Mouse (Mus musculus) MEL (cell line): ENCODE measurements around the gene Slc2a9. TPM values are rescaled to one million over a fixed set of nuclear protein-coding genes. Genes with fewer than 3 reads are reported as not detected.

Experiments
- DNase-seq: peaks from one replicate; pipeline ENCODE4 v3.0.0; 2011; ENCODE audit warnings: low read depth, low spot score
- H3K27ac ChIP-seq: 2 replicates; pipeline ENCODE4 v1.5.1; 2012; ENCODE audit warnings: low read depth, mild to moderate bottlenecking, control low read depth, low read length, moderate library complexity; ENCODE audit not compliant: control insufficient read depth
- H3K27me3 ChIP-seq, 2 experiments: fragments of 150-350 bp in 1 of 2; sonication (generic) in 1 of 2; 2 replicates each; pipeline ENCODE4 v1.6.1; 2012; ENCODE audit warnings: low read length in 2 of 2, mild to moderate bottlenecking in 2 of 2, improper control_type of control experiment in 1 of 2, moderate library complexity in 1 of 2; ENCODE audit not compliant: insufficient read depth in 2 of 2, control insufficient read depth in 1 of 2
- H3K36me3 ChIP-seq, 2 experiments: 2 replicates each; pipeline ENCODE4 v1.6.1; 2012 to 2014; ENCODE audit warnings: low read length in 2 of 2, improper control_type of control experiment in 1 of 2, inconsistent platforms in 1 of 2, mild to moderate bottlenecking in 1 of 2; ENCODE audit not compliant: insufficient read depth in 2 of 2, control insufficient read depth in 1 of 2
- H3K4me1 ChIP-seq, 2 experiments: fragments of 150-350 bp in 1 of 2; sonication (generic) in 1 of 2; 2 replicates each; pipeline ENCODE4 v1.6.1; 2012; ENCODE audit warnings: low read length in 2 of 2, improper control_type of control experiment in 1 of 2, mild to moderate bottlenecking in 1 of 2; ENCODE audit not compliant: insufficient read depth in 2 of 2, control insufficient read depth in 1 of 2
- H3K4me3 ChIP-seq, 2 experiments: fragments of 150-350 bp in 1 of 2; sonication (generic) in 1 of 2; 2 replicates each; pipeline ENCODE4 v1.5.1; 2012; ENCODE audit warnings: low read depth in 2 of 2, low read length in 2 of 2, mild to moderate bottlenecking in 2 of 2, moderate library complexity in 2 of 2, control low read depth in 1 of 2, improper control_type of control experiment in 1 of 2; ENCODE audit not compliant: control insufficient read depth in 1 of 2, insufficient read depth in 1 of 2
- H3K79me2 ChIP-seq: 2 replicates; pipeline ENCODE4 v1.6.1; 2012; ENCODE audit warnings: mild to moderate bottlenecking, low read length, moderate library complexity; ENCODE audit not compliant: control insufficient read depth, poor library complexity, insufficient read depth
- H3K9ac ChIP-seq: 2 replicates; pipeline ENCODE4 v1.6.1; 2012; ENCODE audit warnings: low read depth, mild to moderate bottlenecking, control low read depth, low read length, moderate library complexity; ENCODE audit not compliant: control insufficient read depth, poor library complexity, severe bottlenecking
- H3K9me3 ChIP-seq: fragments of 150-350 bp; sonication (generic); replicated peaks from 2 replicates; pipeline ENCODE4 v1.6.1; 2012; ENCODE audit warnings: mild to moderate bottlenecking, low read length, improper control_type of control experiment, moderate library complexity; ENCODE audit not compliant: insufficient read depth
- CTCF ChIP-seq, 3 experiments: IDR thresholded peaks in 2 of 3; conservative IDR thresholded peaks in 1 of 3; 2 replicates each; pipeline ENCODE4 v1.5.1; 2011 to 2012; ENCODE audit warnings: low read length in 3 of 3, low read depth in 2 of 3, mild to moderate bottlenecking in 2 of 3, improper control_type of control experiment in 1 of 3, inconsistent platforms in 1 of 3, mixed read lengths in 1 of 3, moderate library complexity in 1 of 3; ENCODE audit not compliant: control insufficient read depth in 1 of 3, insufficient read depth in 1 of 3, poor library complexity in 1 of 3, severe bottlenecking in 1 of 3
- E2F4 ChIP-seq: IDR thresholded peaks from 2 replicates; pipeline ENCODE4 v1.6.1; 2011; ENCODE audit warnings: low read depth, low read length, improper control_type of control experiment, borderline replicate concordance
- ELF1 ChIP-seq: IDR thresholded peaks from 2 replicates; pipeline ENCODE4 v1.6.1; 2014; ENCODE audit warnings: low read depth, mild to moderate bottlenecking, inconsistent platforms, low read length, improper control_type of control experiment, moderate library complexity
- ETS1 ChIP-seq: IDR thresholded peaks from 2 replicates; pipeline ENCODE4 v1.6.1; 2012; ENCODE audit warnings: low read depth, mild to moderate bottlenecking, inconsistent platforms, low read length, improper control_type of control experiment, moderate library complexity
- GATA1 ChIP-seq: IDR thresholded peaks from 2 replicates; pipeline ENCODE4 v1.6.1; 2011; ENCODE audit warnings: low read depth, low read length, improper control_type of control experiment
- HCFC1 ChIP-seq: IDR thresholded peaks from 2 replicates; pipeline ENCODE4 v1.6.1; 2012; ENCODE audit warnings: low read depth, mild to moderate bottlenecking, inconsistent platforms, low read length, improper control_type of control experiment, moderate library complexity
- JUND ChIP-seq: IDR thresholded peaks from 2 replicates; pipeline ENCODE4 v1.6.1; 2011; ENCODE audit warnings: low read depth, mild to moderate bottlenecking, improper control_type of control experiment, low read length
- MAX ChIP-seq: IDR thresholded peaks from 2 replicates; pipeline ENCODE4 v1.6.1; 2011; ENCODE audit warnings: low read length, improper control_type of control experiment
- MAZ ChIP-seq: IDR thresholded peaks from 2 replicates; pipeline ENCODE4 v1.6.1; 2012; ENCODE audit warnings: low read depth, mild to moderate bottlenecking, inconsistent platforms, low read length, improper control_type of control experiment
- MXI1 ChIP-seq: IDR thresholded peaks from 2 replicates; pipeline ENCODE4 v1.6.1; 2011; ENCODE audit warnings: mild to moderate bottlenecking, low read depth, low read length, improper control_type of control experiment
- NRF1 ChIP-seq: IDR thresholded peaks from 2 replicates; pipeline ENCODE4 v1.6.1; 2014; ENCODE audit warnings: low read depth, mild to moderate bottlenecking, inconsistent platforms, low read length, improper control_type of control experiment, moderate library complexity; ENCODE audit not compliant: poor library complexity, insufficient read depth, severe bottlenecking
- RAD21 ChIP-seq: IDR thresholded peaks from 2 replicates; pipeline ENCODE4 v1.6.1; 2011; ENCODE audit warnings: mild to moderate bottlenecking, low read depth, low read length, improper control_type of control experiment
- SIN3A ChIP-seq: IDR thresholded peaks from 2 replicates; pipeline ENCODE4 v1.6.1; 2012; ENCODE audit warnings: low read length, improper control_type of control experiment, inconsistent platforms
- SMC3 ChIP-seq: IDR thresholded peaks from 2 replicates; pipeline ENCODE4 v1.6.1; 2011; ENCODE audit warnings: low read depth, low read length, improper control_type of control experiment
- ZC3H11A ChIP-seq: IDR thresholded peaks from 2 replicates; pipeline ENCODE4 v1.6.1; 2012; ENCODE audit warnings: low read depth, mild to moderate bottlenecking, inconsistent platforms, low read length, improper control_type of control experiment
- ZMIZ1 ChIP-seq: IDR thresholded peaks from 2 replicates; pipeline ENCODE4 v1.6.1; 2012; ENCODE audit warnings: low read depth, mild to moderate bottlenecking, inconsistent platforms, low read length, improper control_type of control experiment, moderate library complexity
- ZNF384 ChIP-seq: IDR thresholded peaks from 2 replicates; pipeline ENCODE4 v1.6.1; 2012; ENCODE audit warnings: low read depth, mild to moderate bottlenecking, inconsistent platforms, low read length, improper control_type of control experiment
- polyA plus RNA-seq, 2 experiments: library from polyadenylated mRNA; stranded (reverse) in 1 of 2; unstranded in 1 of 2; fragments of >175 nt in 1 of 2; fragments of >200 nt in 1 of 2; gene quantifications; 2 replicates each; pipeline versions ENCODE4 v1.2.1 to v1.2.4; 2012; ENCODE audit warnings: low replicate concordance in 2 of 2, low read depth in 1 of 2; ENCODE audit not compliant: insufficient read length in 2 of 2, insufficient read depth in 1 of 2, missing spikeins in 1 of 2
- total RNA-seq: library from RNA; depleted of rRNA; stranded (reverse); fragments of 300-350 nt; gene quantifications from 2 replicates; pipeline ENCODE4 v1.2.3, GENCODE M21; 2012

Gene Slc2a9
- total and polyA plus RNA-seq, 3 experiments, result 1.1 to 4.2 TPM; not detected in 1

- no peaks in the 10 kb centered on the region for H3K4me1 ChIP-seq
- no peak for TF ChIP-seq ZMIZ1
- TF ChIP-seq ZNF384, result no peak
- TF ChIP-seq SIN3A, result no peak
- TF ChIP-seq RAD21, result no peak
- TF ChIP-seq E2F4, result no peak
- no peak for TF ChIP-seq MAZ
- TF ChIP-seq ETS1, result no peak
- no peak for TF ChIP-seq MXI1
- no peak for TF ChIP-seq JUND
- no peak for TF ChIP-seq MAX
- no peak for DNase-seq
- H3K9me3 ChIP-seq, result no peaks in the 10 kb centered on the region
- H3K79me2 ChIP-seq, result no peaks in the 10 kb centered on the region
- no peaks in the 10 kb centered on the region for H3K27me3 ChIP-seq
- no peak overlapping the region for H3K27ac ChIP-seq
- H3K9ac ChIP-seq, result no peak overlapping the region
- H3K36me3 ChIP-seq, result no peaks in the 10 kb centered on the region
- no peak overlapping the region for H3K4me3 ChIP-seq
Measured at GRCm38 (mm10) chr5:38520838-38521237, 17.9 kb upstream of the Slc2a9 start.

DNA sequence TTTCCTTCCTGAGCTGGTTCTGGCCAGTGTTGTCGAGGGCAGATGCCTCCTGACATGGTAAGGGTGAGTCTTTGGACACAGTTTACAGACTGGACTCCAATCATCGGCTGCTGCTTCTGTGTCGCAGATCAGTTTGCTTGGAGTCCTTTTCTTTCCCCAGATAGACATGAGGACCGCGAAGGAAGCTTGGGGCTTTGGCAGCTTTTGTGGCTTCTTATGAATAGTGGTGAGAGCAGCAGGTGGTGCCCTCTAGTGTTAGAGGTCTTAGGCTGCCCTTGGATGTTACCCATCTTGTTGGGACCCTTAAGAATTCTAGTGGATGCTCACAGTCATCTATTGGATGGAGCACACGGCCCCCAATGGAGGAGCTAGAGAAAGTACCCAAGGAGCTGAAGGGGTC, 13.3 kb upstream of the Slc2a9 start:
- Histone ChIP-seq H3K79me2 (no peaks in the 10 kb centered on the region), H3K36me3 (peaks cover 0 to 6% of the 10 kb centered on the region in 2 experiments; a peak in 2 of 4 replicates), H3K27ac (no peak overlapping the region), H3K4me1 (peaks cover 0 to 5% of the 10 kb centered on the region in 2 experiments; a peak in 3 of 4 replicates), H3K4me3 (peak overlapping the region in 1 of 2 experiments; percentile 33; a peak in 2 of 4 replicates)
- TF ChIP-seq GATA1, result no peak
- peak; percentile 96 for TF ChIP-seq SMC3
- TF ChIP-seq ELF1, result no peak
- TF ChIP-seq HCFC1, result no peak
- TF ChIP-seq CTCF (IDR thresholded peaks at IDR 0.05 in 2 of 3, conservative IDR thresholded peaks at IDR 0.05 in 1 of 3; ENCODE audit: control insufficient read depth in 1 of 3, insufficient read depth in 1 of 3, low read depth in 2 of 3, low read length in 3 of 3, poor library complexity in 1 of 3, severe bottlenecking in 1 of 3), result peak; percentile 66 to 91 (median 82)
- no peak for TF ChIP-seq NRF1
- TF ChIP-seq ZNF384, result no peak
- peak; percentile 94 for TF ChIP-seq ZC3H11A
- TF ChIP-seq JUND, result no peak
- peak; percentile 91 for TF ChIP-seq RAD21
- TF ChIP-seq, all 39 proteins: peak for 4
- H3K9me3 ChIP-seq, result no peaks in the 10 kb centered on the region
- 0 out of 2 replicates have a peak overlapping the region, but pooled peaks have one; percentile 5 for H3K9ac ChIP-seq
- H3K27me3 ChIP-seq, result no peaks in the 10 kb centered on the region
- DNase-seq, result peak; percentile 89
